Mouse (Mus musculus) myocyte (in vitro differentiated cells): ENCODE results near the gene Naa38. TPM values are rescaled to one million over a fixed set of nuclear protein-coding genes. Genes with fewer than 3 reads are reported as not detected.

Experiments
- H3K27me3 ChIP-seq: one replicate; pipeline ENCODE4 v1.6.1; 2011; ENCODE audit not compliant: control insufficient read depth, insufficient read depth, insufficient read length
- H3K36me3 ChIP-seq: one replicate; pipeline ENCODE4 v1.6.1; 2011; ENCODE audit not compliant: control insufficient read depth, insufficient read depth
- H3K4me2 ChIP-seq: one replicate; pipeline ENCODE4 v1.6.1; 2011; ENCODE audit warnings: low read depth, control low read depth
- H3K4me3 ChIP-seq: one replicate; pipeline ENCODE4 v1.5.1; 2011; ENCODE audit warnings: mild to moderate bottlenecking, control low read depth, moderate library complexity
- H3K79me2 ChIP-seq: one replicate; pipeline ENCODE4 v1.6.1; 2011; ENCODE audit not compliant: control insufficient read depth, insufficient read depth
- H3ac ChIP-seq: one replicate; pipeline ENCODE4 v1.6.1; 2011; ENCODE audit not compliant: control insufficient read depth, insufficient read length
- CEBPB ChIP-seq: IDR thresholded peaks from 2 replicates; pipeline ENCODE4 v1.6.1; 2011; ENCODE audit warnings: mild to moderate bottlenecking, moderate library complexity; ENCODE audit not compliant: poor library complexity, insufficient read depth, severe bottlenecking
- E2F4 ChIP-seq: IDR thresholded peaks from one replicate; pipeline ENCODE4 v1.6.1; 2011; ENCODE audit warnings: mild to moderate bottlenecking, control low read depth, moderate library complexity; ENCODE audit not compliant: insufficient read depth
- MAX ChIP-seq: IDR thresholded peaks from one replicate; pipeline ENCODE4 v1.6.1; 2011; ENCODE audit warnings: low read depth, mild to moderate bottlenecking, control low read depth
- MYOD1 ChIP-seq, 3 experiments: IDR thresholded peaks; one replicate each; pipeline ENCODE4 v1.6.1; 2011; ENCODE audit warnings: control low read depth in 2 of 3, low read depth in 2 of 3, mild to moderate bottlenecking in 2 of 3, moderate library complexity in 1 of 3; ENCODE audit not compliant: insufficient read length in 2 of 3, control insufficient read depth in 1 of 3
- MYOG ChIP-seq, 3 experiments: IDR thresholded peaks; one replicate each; pipeline ENCODE4 v1.6.1; 2011; ENCODE audit warnings: control low read depth in 2 of 3, low read depth in 2 of 3, mild to moderate bottlenecking in 2 of 3; ENCODE audit not compliant: insufficient read length in 2 of 3, control insufficient read depth in 1 of 3, insufficient read depth in 1 of 3
- POLR2A ChIP-seq: IDR thresholded peaks from one replicate; pipeline ENCODE4 v1.6.1; 2011; ENCODE audit warnings: low read depth, mild to moderate bottlenecking, control low read depth, moderate library complexity; ENCODE audit not compliant: insufficient read length
- POLR2AphosphoS2 ChIP-seq: IDR thresholded peaks from one replicate; pipeline ENCODE4 v1.6.1; 2011; ENCODE audit warnings: low read depth, control low read depth; ENCODE audit not compliant: insufficient read length
- REST ChIP-seq: IDR thresholded peaks from one replicate; pipeline ENCODE4 v1.6.1; 2011; ENCODE audit warnings: mild to moderate bottlenecking, control low read depth, moderate library complexity; ENCODE audit not compliant: insufficient read depth, insufficient read length
- SRF ChIP-seq: IDR thresholded peaks from one replicate; pipeline ENCODE4 v1.6.1; 2011; ENCODE audit warnings: low read depth; ENCODE audit not compliant: control insufficient read depth, insufficient read length
- TCF12 ChIP-seq: IDR thresholded peaks from one replicate; pipeline ENCODE4 v1.6.1; 2011; ENCODE audit warnings: mild to moderate bottlenecking, control low read depth; ENCODE audit not compliant: poor library complexity, insufficient read depth, severe bottlenecking
- TCF3 ChIP-seq: IDR thresholded peaks from one replicate; pipeline ENCODE4 v1.6.1; 2011; ENCODE audit warnings: low read depth, control low read depth; ENCODE audit not compliant: insufficient read length
- USF1 ChIP-seq: IDR thresholded peaks from one replicate; pipeline ENCODE4 v1.6.1; 2011; ENCODE audit warnings: low read depth, mild to moderate bottlenecking, control low read depth, moderate library complexity
- polyA plus RNA-seq: library from polyadenylated mRNA; unstranded; fragments of >200 nt; fragmentation: generic; extraction: Trizol; gene quantifications from one replicate; pipeline ENCODE4 v1.2.1, GENCODE M21; 2012; ENCODE audit warnings: missing spikeins

The Naa38 gene
- polyA plus RNA-seq, 1 experiment = 126 TPM

- H3K4me3 ChIP-seq = peak within 1 kb of the TSS; percentile 56
- H3K36me3 ChIP-seq = no peaks in the 10 kb centered on the region
- no peak for TF ChIP-seq CEBPB
- peak; percentile 46 for TF ChIP-seq POLR2A
- H3K4me2 ChIP-seq = peak within 1 kb of the TSS; percentile 99
- peak within 1 kb of the TSS; percentile 82 for H3ac ChIP-seq
- H3K27me3 ChIP-seq = no peaks in the 10 kb centered on the region
- H3K79me2 ChIP-seq = peaks cover 10% of the 10 kb centered on the region
Observed at GRCm38 (mm10) chr11:69369215-69369989, 25.9 kb upstream of the Naa38 start, which contains the start of gene Chd3. Chd3 (minus strand) TSS chr11:69369406.

GRCm38 (mm10) chr11:69369990-69370816, 25.1 kb upstream of the Naa38 start:
- Histone ChIP-seq H3K27me3 (no peaks in the 10 kb centered on the region), H3K36me3 (no peaks in the 10 kb centered on the region), H3K79me2 (peaks cover 5% of the 10 kb centered on the region), H3K4me3 (peak overlapping the region; percentile 56), H3ac (no peak overlapping the region), H3K4me2 (peak overlapping the region; percentile 82)
- no peak for TF ChIP-seq USF1
- TF ChIP-seq SRF = no peak

GRCm38 (mm10) chr11:69370817-69371215, 24.5 kb upstream of the Naa38 start:
- H3K4me2 ChIP-seq = peak overlapping the region; percentile 53
- no peaks in the 10 kb centered on the region for H3K27me3 ChIP-seq
- no peaks in the 10 kb centered on the region for H3K79me2 ChIP-seq
- H3K4me3 ChIP-seq = no peak overlapping the region
- H3K36me3 ChIP-seq = no peaks in the 10 kb centered on the region
- H3ac ChIP-seq = no peak overlapping the region
- TF ChIP-seq MYOG (IDR thresholded peaks at IDR 0.05; ENCODE audit: control insufficient read depth in 1 of 3, insufficient read depth in 1 of 3, insufficient read length in 2 of 3, low read depth in 2 of 3) = no peak
- no peak for TF ChIP-seq SRF
- no peak for TF ChIP-seq POLR2A

DNA sequence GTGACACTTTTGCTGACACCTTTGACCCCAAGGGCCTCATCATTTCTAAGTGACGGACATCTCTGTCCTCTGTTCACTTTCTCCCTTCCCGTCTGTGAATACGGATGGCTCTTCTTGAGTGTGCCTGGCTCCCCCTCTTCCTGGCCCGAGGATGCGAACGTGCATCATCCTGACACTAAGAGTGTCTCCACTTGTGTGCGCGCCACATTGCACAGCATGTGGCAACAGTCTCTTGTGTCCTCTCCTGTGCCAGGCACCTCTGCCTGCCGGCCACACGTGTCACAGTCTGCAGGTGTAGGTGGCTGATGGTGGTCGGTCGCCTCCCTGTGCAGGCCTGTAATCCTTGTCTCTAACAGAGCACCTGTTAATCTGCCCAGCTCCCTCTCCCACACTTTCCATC, 23.7 kb upstream of the Naa38 start:
- Histone ChIP-seq H3K79me2 (no peaks in the 10 kb centered on the region), H3ac (no peak overlapping the region), H3K27me3 (no peaks in the 10 kb centered on the region), H3K4me2 (no peak overlapping the region), H3K36me3 (no peaks in the 10 kb centered on the region), H3K4me3 (no peak overlapping the region)
- TF ChIP-seq MYOD1 (IDR thresholded peaks at IDR 0.05; ENCODE audit: control insufficient read depth in 1 of 3, insufficient read length in 2 of 3, low read depth in 2 of 3) (peak in 2 of 3 experiments; percentile 11 to 54), TCF12 (no peak), CEBPB (no peak), MAX (no peak), REST (no peak), POLR2AphosphoS2 (peak; percentile 52), MYOG (IDR thresholded peaks at IDR 0.05; ENCODE audit: control insufficient read depth in 1 of 3, insufficient read depth in 1 of 3, insufficient read length in 2 of 3, low read depth in 2 of 3) (peak in 1 of 3 experiments; percentile 2)

DNA sequence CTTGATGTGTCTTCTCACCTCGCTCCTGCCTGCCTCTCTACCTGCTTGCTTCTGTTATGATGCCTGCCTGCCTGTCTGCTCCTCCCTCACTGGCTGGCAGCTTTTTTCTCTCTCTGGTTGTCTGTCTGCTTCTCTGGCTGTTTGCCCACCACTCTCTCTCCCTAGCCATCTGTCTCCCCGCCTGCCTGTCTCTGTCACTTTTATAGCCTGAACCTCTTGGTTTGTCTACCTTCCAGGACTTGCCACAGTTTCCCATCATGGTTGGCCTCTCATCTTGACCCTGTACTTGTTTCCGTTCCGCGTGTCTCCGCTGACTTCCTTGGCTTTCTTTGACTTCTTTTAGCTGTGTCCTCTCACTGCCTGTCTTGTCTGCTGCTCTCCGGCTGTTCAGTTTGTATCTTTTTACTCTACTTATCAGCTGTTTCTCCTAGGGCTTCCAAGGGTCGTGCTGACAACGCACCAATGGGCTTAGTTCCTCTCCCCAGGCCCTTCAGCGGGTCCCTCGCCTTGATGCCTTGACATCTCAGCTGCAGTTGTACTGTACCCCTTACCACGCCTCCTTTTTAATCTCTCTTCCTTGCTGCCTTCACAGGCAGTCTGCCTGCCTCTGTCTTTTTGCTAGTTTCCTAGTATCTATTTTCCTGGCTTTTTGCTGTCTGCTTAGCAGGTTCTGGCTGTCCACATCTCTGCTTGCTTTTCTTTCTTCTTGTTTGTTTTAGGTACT, 23.1 kb upstream of the Naa38 start:
- no peaks in the 10 kb centered on the region for H3K36me3 ChIP-seq
- H3K27me3 ChIP-seq = no peaks in the 10 kb centered on the region
- no peaks in the 10 kb centered on the region for H3K79me2 ChIP-seq
- no peak overlapping the region for H3ac ChIP-seq
- peak overlapping the region; percentile 0 for H3K4me2 ChIP-seq
- no peak overlapping the region for H3K4me3 ChIP-seq
- peak in 2 of 3 experiments; percentile 9 to 40 for TF ChIP-seq MYOD1 (IDR thresholded peaks at IDR 0.05; ENCODE audit: control insufficient read depth in 1 of 3, insufficient read length in 2 of 3, low read depth in 2 of 3)
- no peak for TF ChIP-seq MAX

DNA sequence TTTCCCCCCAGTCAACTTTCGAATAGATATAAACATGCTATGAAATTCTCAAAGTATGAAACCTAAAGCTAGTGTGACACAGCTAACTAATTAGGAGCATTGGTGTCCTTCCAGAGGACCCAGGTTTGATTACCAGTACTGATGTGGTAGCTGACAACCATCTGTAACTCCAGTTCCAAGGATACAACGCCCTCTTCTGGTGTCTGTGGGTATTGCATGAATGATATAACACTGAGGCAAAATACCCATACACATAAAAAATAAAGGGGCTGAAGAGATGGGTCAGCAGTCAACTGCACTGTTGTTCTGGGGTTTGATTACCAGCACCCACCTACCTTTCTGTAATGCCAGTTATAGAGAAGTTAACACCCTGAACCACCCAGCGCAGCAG, 22.5 kb upstream of the Naa38 start:
- Histone ChIP-seq H3K27me3 (no peaks in the 10 kb centered on the region), H3ac (no peak overlapping the region), H3K4me3 (no peak overlapping the region), H3K79me2 (no peaks in the 10 kb centered on the region), H3K4me2 (no peak overlapping the region), H3K36me3 (no peaks in the 10 kb centered on the region)
- TF ChIP-seq REST (no peak), MYOD1 (IDR thresholded peaks at IDR 0.05; ENCODE audit: control insufficient read depth in 1 of 3, insufficient read length in 2 of 3, low read depth in 2 of 3) (no peak), SRF (no peak), MAX (no peak), E2F4 (no peak), POLR2AphosphoS2 (no peak), MYOG (IDR thresholded peaks at IDR 0.05; ENCODE audit: control insufficient read depth in 1 of 3, insufficient read depth in 1 of 3, insufficient read length in 2 of 3, low read depth in 2 of 3) (no peak), CEBPB (no peak), USF1 (no peak), POLR2A (no peak), TCF3 (no peak), TCF12 (no peak)
